Mouse (Mus musculus): ENCODE results near the gene Acvr2b.

Gene Acvr2b

DNA sequence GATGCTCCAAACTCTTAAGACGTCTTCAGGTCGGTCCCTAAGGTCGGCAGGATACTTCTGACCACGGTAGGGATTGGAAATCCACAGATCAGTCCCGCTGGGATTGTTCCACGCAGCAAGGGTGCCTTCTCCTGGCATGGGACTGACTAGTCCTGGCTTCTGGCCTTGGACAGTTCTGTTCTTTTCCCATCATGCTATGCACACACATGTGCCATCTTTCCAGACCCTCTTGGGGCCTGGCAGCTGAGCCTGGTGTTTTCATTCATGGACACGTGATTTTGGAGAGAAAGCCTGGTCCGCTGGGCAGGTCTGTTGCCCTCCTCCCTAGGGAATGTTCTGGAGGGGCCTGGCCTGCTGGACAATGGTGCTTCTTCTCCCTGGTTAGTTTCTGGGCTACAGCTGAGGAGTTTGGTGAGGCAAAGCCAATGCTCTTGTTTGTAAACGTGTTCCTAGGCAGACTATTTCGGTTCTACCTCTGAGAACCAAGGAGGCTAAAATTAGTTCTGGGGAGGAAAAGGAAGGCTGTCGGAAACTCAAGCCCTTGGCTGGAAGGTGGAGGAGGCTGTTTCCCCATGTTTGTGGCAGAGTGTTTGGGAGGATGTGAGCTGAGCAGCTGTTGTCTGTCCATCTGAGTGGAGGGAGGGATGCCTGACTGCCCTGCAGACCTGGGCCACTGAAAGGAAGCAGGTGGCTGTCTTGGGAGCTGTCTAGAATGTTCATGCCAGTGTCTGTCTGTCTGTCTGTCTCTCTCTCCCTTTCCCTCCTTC is 7.2 kb downstream of the Acvr2b start:
- DNase-seq (ENCODE audit: low read depth) = no peak

DNA sequence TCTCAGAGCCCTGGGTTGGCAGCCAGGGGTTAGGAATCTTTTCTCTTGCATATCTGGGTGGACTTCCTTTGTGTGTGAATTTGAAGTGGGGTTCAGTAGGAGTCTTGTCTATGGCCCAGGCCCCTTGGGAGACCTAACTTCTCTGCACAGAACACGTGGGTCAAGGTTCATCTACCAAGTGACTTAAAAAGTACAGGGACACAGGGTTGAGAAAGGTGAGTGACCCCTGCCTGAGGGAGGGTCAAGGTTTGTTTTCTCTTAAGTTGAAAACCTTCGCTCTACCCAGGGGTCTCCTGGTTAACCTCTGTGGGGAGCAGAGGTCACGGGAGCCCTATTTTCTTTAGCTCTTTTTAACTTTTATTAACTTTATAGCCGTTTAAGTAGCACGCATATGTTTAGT is 7.9 kb downstream of the Acvr2b start:
- DNase-seq (ENCODE audit: low read depth) = no peak

DNA sequence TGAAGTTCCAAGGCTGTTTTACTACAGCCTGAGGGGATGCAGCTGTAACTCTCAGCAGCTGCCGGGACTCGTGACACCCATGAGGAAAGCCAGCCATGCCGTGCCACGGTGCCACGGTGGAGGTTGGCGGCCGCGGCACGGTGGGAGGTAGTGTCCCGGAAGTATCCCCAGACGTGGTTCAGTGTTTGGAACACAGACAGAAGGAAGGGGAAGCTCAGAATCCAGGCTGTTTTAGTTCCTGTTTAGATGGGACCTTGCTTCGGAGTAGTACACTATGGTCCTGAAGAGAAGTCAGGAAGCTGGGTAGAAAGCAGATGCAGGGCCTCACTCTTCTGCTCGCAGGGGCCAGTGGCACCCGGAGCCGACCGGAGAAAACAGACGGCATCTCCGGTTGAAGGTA is 16.1 kb downstream of the Acvr2b start:
- DNase-seq (ENCODE audit: low read depth) = no peak

DNA sequence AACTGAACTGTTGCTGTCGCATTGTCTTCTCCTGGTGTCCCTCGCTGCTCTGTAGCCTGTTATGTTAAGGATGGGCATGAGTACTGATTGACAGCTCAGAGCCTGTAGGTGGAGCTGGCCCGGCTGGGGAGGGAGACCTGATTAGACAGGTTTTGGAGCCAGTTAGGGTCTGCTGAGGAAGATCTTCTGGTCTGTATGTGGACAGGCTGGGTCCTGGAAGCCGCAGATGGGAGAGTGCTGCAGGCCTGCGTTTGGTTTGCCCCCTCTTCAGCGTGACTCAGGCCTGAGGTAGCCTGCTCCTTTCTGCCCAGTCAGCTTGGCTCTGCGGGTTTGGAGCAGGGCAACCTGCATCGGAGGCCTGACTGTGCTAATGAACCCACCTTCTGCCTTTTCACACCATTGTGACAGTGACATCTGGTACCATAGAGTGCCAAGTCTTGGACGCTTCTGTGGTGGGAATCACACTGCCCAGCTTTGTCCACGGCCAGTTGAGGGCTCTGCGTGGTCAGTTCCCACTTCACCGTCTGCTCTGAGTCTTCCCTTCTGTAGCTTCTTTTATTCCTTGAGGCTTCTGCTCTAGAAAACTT is 18.0 kb downstream of the Acvr2b start:
- DNase-seq (ENCODE audit: low read depth) = no peak

- no peak for DNase-seq (ENCODE audit: low read depth)
Measured at GRCm38 (mm10) chr9:119425217-119425975, 23.5 kb downstream of the Acvr2b start.

GRCm38 (mm10) chr9:119425976-119426415 is 24.1 kb downstream of the Acvr2b start:
- DNase-seq (ENCODE audit: low read depth) = no peak

- no peak for DNase-seq (ENCODE audit: low read depth)
Measured at GRCm38 (mm10) chr9:119426483-119426882, 24.6 kb downstream of the Acvr2b start.

DNA sequence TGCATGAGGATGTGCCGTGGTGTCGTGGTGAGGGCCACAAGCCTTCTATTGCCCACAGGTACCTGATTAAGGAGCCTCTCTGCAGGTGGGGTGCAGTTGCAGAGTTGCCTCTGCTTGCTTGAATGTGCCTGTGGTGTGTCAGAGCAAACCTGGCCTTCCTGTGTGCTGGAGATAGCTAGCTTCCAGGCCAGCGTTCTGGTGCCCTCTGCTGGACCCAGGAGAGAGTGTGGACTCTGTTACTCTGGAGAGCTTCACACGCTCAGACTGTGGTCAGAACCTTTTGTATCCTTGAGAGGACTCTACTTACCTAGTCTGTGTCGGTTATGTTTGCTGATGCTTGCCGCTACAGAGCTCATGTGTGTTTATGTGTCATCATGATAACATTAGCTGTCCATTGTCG is 28.4 kb downstream of the Acvr2b start:
- peak; percentile 48 for DNase-seq (ENCODE audit: low read depth)

DNA sequence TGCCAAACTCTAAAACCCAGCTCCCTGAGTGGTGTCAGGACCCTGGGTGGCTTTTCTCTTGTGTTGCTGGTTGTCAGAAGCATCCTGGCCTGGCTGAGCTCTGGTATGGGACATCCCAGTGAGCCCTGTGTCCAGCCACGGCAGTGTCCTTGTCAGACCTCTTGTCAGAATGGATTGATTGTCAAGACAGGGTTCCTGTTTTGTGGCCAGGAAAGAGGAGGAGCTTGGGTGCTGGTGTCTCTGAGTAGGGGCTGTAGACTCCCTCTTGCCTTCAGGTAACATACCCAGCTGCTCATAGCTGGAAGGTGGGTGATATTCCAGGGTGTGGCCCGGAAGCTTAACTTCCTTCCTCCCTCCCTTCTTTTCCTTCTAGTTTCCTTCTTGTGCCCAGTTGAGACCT is 33.9 kb downstream of the Acvr2b start:
- DNase-seq (ENCODE audit: low read depth) = no peak

DNA sequence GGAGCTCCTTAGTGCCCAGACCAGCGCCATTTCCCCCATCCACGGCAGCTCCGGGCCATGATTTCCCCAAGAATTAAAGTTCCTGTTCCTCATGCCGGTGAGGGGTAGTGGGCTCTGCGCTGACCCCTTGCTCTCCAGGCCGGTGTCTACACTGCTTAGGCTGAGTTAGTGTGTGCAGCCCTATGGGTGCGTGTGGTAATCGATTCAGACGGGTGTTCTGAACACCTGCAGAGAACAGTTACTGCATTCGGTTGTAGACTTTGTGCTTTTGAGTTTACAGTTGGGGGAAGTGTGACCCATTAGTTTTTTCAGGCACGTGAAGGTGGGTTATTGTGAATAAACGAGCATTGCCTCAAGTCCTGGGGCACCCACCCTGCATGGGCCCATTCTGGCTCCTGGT is 36.1 kb downstream of the Acvr2b start:
- no peak for DNase-seq (ENCODE audit: low read depth)

GRCm38 (mm10) chr9:119438498-119439000 is 36.6 kb downstream of the Acvr2b start:
- no peak for DNase-seq (ENCODE audit: low read depth)

- DNase-seq (ENCODE audit: low read depth) = peak; percentile 87
Measured at GRCm38 (mm10) chr9:119444738-119445429, 43.0 kb downstream of the Acvr2b start, which contains the start of gene Exog. Gene Exog, plus strand, starts transcription at chr9:119444943.

- DNase-seq (ENCODE audit: low read depth) = peak; percentile 28
Measured at GRCm38 (mm10) chr9:119445737-119446136, 43.8 kb downstream of the Acvr2b start.

DNA sequence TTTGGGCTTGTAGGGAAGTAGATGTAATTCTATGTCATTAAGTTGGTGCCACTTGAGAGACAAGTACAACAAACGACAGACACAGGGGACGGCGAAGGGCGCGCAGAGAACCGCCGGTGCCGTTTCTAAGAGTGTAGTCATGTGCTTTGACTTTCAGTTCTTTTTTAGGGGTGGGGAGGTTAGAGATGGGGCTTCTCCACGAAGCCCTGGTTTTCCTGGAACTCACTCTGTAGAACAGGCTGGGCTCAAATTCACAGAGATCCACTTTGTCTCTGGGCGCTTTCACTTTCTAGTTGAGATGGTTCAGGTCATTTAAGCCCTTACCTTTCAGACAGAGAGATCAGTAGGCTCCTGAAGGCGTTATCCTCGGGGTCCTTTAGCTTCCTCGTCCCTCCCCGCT is 54.0 kb downstream of the Acvr2b start:
- no peak for DNase-seq (ENCODE audit: low read depth)

- DNase-seq (ENCODE audit: low read depth) = no peak
Measured at GRCm38 (mm10) chr9:119457122-119457521, 55.2 kb downstream of the Acvr2b start.

DNA sequence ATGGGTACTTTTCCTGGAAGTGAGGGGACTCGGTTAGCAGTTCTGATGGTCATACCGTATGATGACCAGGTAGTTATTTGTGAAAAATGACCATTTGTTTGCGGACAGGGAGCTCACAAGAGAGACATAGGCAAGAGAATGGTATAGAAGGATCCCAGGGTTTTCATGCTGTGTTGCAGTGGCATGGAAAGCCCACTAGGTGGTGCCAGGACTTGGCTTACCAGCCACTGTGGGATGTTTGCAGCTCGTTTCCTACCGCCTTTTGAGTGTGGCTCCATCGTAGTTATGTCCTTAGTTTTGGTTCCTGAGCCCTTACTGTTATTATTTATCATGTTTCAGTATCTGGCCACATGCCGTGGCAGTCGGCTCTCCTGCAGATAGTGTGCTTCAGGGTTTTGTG is 58.5 kb downstream of the Acvr2b start:
- DNase-seq (ENCODE audit: low read depth) = peak; percentile 36

GRCm38 (mm10) chr9:119465056-119465455 is 63.1 kb downstream of the Acvr2b start:
- DNase-seq (ENCODE audit: low read depth) = no peak

- no peak for DNase-seq (ENCODE audit: low read depth)
Measured at GRCm38 (mm10) chr9:119465595-119465994, 63.7 kb downstream of the Acvr2b start.

DNA sequence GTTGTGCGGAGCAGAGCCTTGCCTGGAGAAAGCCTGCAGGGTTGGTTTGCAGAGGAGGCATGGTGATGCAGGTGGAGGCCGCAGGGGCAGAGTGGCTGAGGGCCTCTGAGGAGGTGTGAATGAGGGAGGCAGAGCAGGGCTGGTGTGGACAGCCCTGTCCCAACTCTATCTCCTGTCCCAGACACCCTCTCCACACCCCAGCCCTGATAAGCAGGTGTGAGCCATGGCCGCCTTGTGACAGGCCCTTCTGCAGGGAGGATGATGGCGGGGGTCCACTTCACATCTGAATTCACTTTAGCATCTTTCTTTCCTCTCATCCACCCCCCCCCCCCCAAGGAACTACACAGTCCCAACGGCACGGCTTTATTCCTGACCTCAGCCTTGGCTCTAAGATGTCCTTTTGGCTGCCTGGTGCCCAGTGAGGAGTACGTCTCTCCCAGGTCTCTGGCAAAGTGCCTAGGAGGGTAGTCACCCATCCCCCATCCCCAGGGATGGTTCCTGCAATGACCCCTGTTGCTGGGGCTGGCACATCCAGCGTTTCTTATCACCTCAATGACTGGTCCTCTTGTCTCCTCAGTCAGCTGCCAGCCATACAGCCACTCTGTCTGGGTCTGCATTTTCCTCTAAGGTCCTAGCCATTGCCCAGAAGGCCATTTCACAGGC is 67.9 kb downstream of the Acvr2b start:
- no peak for DNase-seq (ENCODE audit: low read depth)

DNA sequence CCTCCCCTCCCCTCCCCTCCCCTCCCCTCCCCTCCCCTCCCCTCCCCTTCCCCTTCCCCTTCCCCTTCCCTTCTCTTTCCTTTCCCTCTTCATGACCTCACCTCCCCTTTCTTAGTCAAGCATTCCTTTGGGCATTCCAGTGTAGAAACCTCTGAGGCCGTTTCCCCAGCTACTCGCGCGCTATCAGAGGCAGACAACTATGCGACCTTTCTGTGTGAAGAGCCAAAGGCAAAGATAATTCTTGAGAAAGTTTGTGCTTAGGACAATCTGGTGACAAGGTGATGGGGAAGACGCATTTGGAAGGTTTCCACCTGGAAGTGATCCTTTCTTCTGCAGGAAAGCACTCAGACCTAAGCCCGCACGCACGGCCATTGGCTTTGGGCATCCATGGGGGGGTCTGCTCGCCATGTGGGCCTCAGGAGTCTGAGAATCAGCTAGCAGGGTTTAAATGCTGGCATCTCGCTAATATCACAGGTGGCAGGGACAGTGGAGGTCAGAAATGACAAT is 70.5 kb downstream of the Acvr2b start:
- no peak for DNase-seq (ENCODE audit: low read depth)

- no peak for DNase-seq (ENCODE audit: low read depth)
Measured at GRCm38 (mm10) chr9:119473011-119473410, 71.1 kb downstream of the Acvr2b start.

All from c-Kit-positive CD71-positive TER-119-negative erythroid progenitor cells, embryonic 14.5 days (primary cell).